Mouse (Mus musculus) limb, embryonic 15.5 days (tissue): Measurements from ENCODE around the gene Gdf5. TPM values are rescaled to one million over a fixed set of nuclear protein-coding genes. Genes with fewer than 3 reads are reported as not detected.

Experiments
- polyA plus RNA-seq: library from polyadenylated mRNA; unstranded; fragments of >200 nt; fragmentation: Nextera tagmentation; extraction: Ambion mirVana; gene quantifications from 2 replicates; pipeline ENCODE4 v1.2.1, GENCODE M21; 2015

The Gdf5 gene
- polyA plus RNA-seq, 1 experiment from 2014 or later, result 60.7 TPM

Other genes starting within 250 kb of the Gdf5 start
- 33.7 and 35.5 TPM in 2 replicates for gene Edem2, start 215.9 kb downstream of the Gdf5 start, polyA plus RNA-seq
- gene Gm17581, start 209.5 kb downstream of the Gdf5 start, polyA plus RNA-seq, result not detected in 2 replicates
- 6.1 and 8.4 TPM in 2 replicates for gene Procr, start 194.2 kb downstream of the Gdf5 start, polyA plus RNA-seq
- gene Mmp24, start 170.0 kb downstream of the Gdf5 start, polyA plus RNA-seq, result 0.06 and 0.11 TPM in 2 replicates
- 21.5 and 21.7 TPM in 2 replicates for gene BC029722, start 125.9 kb downstream of the Gdf5 start, polyA plus RNA-seq
- 200 and 226 TPM in 2 replicates for gene Eif6, start 118.4 kb downstream of the Gdf5 start, polyA plus RNA-seq
- 2.4 and 2.5 TPM in 2 replicates for gene Fam83c, start 110.5 kb downstream of the Gdf5 start, polyA plus RNA-seq
- gene Uqcc1, start 15.1 kb downstream of the Gdf5 start, polyA plus RNA-seq, result 60.8 and 70.9 TPM in 2 replicates
- 0.13 and 0.21 TPM in 2 replicates for gene Gm15557, start 4.6 kb downstream of the Gdf5 start, polyA plus RNA-seq
- 22.7 and 24.2 TPM in 2 replicates for gene Cep250, start 11.1 kb upstream of the Gdf5 start, polyA plus RNA-seq
- 1.7 and 1.8 TPM in 2 replicates for gene 6430550D23Rik, start 62.6 kb upstream of the Gdf5 start, polyA plus RNA-seq
- 239 and 246 TPM in 2 replicates for gene Ergic3, start 62.7 kb upstream of the Gdf5 start, polyA plus RNA-seq
- not detected in 2 replicates for gene Fer1l4, start 107.6 kb upstream of the Gdf5 start, polyA plus RNA-seq
- 2.2 and 2.7 TPM in 2 replicates for gene Spag4, start 119.8 kb upstream of the Gdf5 start, polyA plus RNA-seq
- gene Cpne1, start 166.6 kb upstream of the Gdf5 start, polyA plus RNA-seq, result 57.3 and 57.8 TPM in 2 replicates
- gene Rbm12, start 166.6 kb upstream of the Gdf5 start, polyA plus RNA-seq, result 21.9 and 26.0 TPM in 2 replicates
- gene Gm28036, start 181.7 kb upstream of the Gdf5 start, polyA plus RNA-seq, result 19.5 and 20.9 TPM in 2 replicates
- gene Romo1, start 198.7 kb upstream of the Gdf5 start, polyA plus RNA-seq, result 316 and 346 TPM in 2 replicates
- 39.3 and 43.6 TPM in 2 replicates for gene Nfs1, start 198.8 kb upstream of the Gdf5 start, polyA plus RNA-seq
- 595 and 644 TPM in 2 replicates for gene Rbm39, start 234.9 kb upstream of the Gdf5 start, polyA plus RNA-seq